Mouse (Mus musculus) urinary bladder, postnatal 10 days (tissue): ENCODE results near the gene Cyyr1.
"Not testable (repeated sequence)": the region's sequence is repeated elsewhere in the genome, so short reads cannot be mapped to it uniquely, and the experiment has no call there.

Experiments used
- DNase-seq: peaks from one replicate; pipeline ENCODE4 v3.0.0; 2022; ENCODE audit warnings: low spot score

The Cyyr1 gene

DNA sequence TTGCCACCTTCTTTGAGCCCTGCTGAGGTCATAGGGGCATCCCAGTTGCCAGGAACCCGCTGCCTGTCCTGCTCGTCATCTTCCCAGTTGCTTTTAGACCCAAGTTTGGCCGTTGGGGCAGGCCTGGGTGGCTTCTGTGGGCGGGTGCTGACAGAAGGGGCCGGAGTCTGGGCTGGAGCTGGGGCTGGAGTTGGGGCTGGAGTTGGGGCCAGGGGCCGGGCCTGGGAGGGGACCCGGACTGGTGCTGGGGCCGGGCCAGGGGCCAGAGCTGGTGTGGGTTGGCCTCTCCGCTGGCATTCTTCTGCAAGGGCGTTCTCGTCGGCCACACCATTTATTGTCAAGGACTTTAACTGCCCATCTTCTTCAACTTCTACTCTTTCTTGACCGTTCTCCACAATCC, at the start of gene Cyyr1:
Cyyr1 (minus strand) TSS at position 101 of the 400 bp plus-strand sequence.
- DNase-seq, result not testable (repeated sequence)

DNA sequence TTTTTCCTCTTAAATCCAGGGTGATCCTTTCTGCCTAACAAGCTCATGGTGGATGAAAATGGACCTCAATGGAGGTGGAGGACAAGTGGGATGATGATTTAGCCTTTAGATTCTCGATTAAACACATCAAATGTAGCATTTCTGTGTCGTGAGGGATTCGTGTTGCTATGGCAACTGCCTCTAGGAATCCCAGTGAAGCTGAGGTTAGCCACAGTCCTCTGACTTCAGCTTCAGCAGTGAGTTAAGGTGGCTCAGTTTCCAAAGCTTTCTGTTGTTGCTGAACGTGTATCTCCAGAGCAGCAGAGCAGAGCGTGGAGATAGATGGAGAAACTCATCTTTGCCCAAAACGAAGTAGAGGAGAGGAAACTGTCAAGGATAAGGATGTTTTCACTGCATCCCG, 35.6 kb upstream of the Cyyr1 start:
- DNase-seq, result no peak

DNA sequence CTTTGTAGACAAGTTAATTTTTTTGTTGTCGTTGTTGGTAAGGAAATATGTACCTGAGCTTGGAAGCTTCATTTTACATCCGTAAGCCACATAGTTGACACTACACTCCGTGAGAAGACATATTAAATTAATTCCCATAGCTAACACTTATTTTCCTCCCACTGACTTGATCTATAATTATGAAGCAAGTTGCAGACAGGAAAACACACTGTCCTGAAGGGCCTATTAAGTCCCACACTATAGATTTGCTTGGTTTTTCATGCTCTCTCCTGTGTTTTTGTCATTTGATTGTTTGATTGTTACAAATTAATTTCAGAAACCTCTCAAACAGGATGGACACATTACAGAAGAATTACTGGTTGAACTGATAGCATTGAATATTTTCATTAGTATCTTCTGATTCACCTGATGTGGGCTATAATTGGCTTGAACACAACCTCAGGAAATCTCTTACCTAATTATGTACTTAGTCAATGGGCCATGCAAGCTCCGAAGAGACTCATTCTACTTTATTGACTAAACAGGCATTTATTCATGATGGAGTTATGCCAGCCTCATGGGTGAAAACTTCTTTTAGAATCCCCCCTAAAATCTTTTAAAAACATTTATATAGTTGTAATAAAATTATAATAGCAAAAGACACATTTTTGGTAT, 34.5 kb upstream of the Cyyr1 start:
- no peak for DNase-seq

DNA sequence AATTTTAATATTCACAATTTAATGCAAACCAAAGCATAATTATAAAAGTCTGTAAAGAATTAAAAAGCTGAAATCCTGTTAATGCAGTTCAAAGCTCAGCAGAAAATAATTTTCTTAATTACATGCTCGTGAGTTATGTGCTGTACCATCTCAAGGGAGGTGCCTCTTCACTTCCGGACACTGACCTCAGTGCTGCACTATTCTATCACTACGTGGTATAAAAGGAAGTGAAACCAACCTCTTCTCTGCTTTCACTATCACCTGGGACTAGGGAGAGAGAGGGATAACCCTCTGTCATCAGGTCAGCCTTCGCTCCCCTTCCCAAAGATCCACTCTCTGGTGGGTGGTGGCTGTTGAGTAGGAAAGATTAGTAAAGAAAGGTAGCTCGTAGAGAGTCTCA, 13.3 kb upstream of the Cyyr1 start:
- DNase-seq, result no peak

DNA sequence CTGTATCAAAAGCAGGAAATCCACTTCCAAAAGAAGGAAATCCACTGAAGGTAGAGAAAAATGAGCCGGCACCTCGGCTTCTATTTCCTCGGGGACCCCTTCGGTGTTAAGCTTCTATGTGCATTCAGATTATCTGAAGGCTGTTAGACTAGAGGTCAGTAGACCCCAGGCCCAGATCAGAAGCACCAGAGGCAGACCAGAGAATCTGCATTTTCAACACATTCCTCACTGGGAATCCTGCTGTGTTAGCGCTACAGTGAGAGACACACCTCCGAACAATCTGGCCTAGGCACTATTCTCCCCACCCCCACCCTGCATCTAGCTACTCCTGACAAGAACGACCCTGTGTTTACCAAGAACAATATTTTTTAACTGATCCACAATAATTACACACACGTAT, 641 bp upstream of the Cyyr1 start:
- DNase-seq, result no peak

DNA sequence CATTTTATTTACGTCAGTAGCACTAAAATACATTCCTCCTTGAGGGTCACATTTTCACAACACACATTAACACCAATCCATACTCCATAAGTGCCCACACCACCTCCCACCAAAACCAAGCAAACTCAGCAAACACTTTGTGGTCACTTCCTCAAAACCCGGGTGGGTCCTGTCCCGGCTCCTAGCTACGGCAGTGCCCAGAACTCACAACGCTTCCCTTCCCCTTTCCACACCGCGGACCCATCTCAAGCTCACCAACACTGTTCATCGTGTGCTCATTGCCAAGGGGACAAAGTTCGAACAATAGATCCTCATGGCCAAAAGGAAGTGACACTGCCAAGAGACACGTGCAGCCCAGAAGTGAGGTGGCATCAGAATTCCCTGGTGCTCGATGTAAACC, 1.2 kb downstream of the Cyyr1 start:
- not testable (repeated sequence) for DNase-seq

DNA sequence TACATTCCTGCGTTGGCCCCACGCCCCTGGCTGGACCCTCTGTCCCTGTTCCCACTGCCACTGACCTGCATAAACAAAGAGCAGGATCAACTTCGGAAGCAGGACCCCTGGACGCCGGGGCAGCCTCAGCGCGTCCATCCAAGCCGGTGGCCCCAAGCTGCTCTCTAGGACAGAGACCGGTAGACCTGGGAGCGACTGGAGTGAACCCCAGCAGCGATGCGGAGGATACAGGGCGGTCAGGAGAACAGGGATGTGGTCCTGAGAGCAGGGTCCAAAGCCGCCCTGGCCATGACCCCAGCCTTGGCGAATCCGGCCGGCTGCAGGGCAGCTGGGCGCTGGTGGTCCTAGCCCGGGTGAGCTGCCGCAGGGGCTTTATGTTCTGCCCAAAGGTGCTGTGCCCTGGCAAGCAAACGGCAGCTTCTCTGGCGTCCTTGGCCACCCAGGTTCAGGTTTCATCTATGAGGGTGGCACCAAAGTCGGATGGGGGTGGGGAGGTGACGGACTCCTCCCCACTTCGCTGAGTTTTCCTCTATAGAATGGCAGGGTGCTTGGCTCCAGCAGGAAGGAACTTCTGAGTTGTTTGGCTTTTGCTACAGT, 3.1 kb downstream of the Cyyr1 start:
- DNase-seq, result no peak

DNA sequence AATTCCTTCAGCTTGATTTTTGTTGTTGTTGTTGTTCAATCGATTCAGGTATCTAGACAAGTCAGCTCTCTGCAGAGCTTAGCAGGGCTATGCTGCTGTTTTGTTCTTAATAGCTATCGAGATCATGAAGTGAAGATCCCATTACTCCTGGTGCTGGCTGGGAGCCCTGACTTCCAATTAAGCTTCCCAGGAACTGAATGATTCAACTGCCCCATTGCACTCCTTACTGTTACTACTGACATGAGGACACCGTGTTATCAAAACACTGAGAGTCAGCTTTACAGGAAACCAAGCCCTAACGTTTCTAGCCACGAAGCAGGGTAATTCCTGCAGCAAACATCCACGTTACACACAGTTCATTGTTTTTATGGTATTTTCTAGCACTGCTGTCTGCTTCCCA, 6.7 kb downstream of the Cyyr1 start:
- no peak for DNase-seq

DNA sequence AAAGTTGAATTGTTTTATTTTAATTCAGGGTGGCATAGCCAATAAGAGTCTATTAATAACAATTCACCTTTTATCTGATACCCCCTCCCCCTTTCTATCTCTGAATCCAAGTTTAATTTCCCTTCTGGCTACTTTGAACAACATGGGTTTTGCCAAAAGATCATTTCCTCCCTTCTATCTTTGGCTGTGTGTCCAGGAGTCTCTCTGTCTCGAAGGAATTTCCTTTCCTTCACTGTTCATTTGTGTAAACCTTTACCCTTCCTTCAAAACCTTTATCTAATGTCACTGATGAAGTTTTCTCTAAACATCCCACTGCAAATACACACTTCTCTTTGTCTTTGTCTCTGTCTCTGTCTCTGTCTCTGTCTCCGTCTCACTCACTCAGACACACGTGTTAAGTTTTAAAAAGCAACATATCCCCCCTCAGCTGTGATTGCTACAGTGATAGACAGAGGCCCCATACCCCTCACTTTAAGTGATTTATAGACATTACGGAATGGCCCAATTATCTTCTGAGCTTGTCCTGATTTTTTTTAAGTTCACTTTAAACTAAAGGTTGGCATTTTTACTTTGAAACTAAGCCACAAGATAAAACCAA, 11.4 kb downstream of the Cyyr1 start:
- no peak for DNase-seq

DNA sequence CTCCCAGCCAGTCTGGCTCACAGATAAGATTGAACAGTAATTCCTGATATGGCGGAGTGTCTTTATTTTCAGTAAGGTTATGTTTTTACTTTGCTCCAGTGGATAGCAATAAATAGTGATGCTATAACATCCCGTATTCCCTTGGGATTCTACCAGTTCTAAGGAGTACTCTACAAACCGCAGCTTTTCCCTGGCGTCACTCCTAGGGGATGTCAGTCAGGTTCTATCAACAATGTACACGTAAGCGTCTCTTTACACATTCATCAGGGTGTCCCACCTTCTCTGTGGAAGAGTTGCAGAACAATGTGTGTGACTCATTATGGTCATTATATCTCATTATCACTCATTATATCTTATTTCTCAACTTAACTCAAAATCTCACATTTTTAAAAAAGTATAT, 12.2 kb downstream of the Cyyr1 start:
- DNase-seq, result no peak

DNA sequence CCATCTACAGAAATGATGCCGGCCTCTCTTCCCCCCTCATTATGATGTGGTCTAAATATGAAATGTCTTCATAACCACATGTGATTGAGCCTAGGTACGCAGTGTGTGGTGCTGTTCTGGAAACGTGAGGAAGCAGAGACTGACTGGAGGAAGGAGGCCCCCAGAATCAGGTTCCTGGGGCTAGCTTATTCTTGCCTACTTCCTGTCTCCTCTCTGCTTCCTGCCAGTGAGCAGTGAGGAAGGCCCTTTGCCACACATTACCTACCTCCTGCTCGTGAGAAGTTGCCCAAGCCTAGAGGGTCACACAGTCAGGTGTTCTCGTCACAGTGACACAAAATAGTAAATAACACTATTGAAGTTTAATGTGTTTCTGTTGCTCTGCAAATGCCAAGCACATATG, 14.8 kb downstream of the Cyyr1 start:
- DNase-seq, result no peak

DNA sequence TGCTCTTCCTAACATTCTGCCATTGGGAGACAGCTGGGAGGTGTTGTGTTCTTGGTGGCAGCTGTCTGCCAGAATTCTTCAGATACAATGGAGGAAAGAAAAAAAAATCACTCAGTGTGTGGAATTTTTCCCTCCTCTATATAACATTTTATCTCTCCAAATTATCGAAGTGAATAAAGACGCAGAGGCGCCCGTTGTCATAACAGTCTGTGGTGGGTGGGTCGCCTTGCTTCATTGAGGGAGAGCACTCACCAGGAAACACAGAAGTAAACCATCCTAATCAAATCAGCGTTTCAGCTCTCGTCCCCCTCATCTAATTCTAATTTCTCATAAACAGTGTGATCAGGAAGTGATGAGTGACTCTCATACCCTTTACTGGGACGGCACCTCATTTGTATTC, 17.1 kb downstream of the Cyyr1 start:
- no peak for DNase-seq

DNA sequence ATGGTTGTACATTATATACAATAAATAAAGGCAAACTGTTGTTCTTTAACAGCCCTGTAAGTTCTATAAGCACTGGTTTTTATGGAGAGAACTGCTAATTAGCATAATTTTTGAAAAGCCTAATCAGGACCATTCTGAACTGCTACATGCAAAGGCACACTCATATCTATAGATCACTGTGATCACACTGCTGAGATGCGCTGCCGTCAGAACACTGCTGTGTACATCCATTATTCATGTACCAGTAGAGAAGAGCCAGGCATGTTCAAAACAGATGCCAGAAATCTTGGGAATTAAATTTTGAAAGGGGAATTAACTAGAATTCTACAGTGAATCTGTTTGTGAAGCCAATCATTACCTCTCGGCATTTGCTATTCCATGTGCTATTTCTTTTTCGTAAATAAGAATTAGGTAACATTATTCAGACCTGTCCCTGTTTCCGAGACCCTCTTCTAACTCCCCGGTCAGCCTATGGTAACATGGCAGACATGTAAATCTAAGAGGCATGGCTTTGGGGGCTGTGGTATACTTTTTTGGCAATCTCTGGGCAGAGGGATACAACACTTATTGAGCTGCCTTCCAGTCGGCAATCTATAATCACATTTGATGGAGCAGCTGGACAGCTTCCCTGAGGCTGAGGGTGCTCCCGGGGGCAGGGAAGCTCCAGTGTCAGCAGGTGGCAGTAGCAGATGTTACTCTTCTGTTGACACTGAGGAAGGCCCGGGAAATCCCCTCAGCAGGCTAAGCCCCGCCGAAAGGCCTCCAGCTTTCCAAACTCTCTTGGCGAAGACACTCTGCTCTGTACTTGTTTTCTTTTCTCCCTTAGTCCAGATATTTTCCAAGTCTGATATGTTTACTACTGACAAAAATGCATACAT, 25.2 kb downstream of the Cyyr1 start:
- DNase-seq, result no peak

DNA sequence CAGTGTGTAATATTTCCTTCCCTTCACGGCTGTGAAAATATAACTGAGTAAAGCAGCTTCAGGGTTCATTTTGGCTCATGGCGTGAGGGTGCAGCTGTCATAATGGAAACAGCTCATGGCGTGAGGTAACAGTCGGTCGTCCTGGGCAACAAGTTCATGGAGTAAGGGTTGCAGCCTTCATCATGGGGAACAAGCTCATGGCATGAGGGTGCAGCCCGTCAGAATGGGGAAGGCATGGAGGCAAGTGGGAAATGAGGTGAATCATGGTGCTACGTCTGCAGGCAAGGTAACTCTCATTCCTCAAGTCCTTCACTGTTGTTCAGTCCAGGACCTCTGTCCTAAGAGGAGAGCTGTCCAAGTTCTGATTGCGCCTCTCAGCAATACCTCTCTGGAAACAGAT, 28.6 kb downstream of the Cyyr1 start:
- DNase-seq, result no peak

DNA sequence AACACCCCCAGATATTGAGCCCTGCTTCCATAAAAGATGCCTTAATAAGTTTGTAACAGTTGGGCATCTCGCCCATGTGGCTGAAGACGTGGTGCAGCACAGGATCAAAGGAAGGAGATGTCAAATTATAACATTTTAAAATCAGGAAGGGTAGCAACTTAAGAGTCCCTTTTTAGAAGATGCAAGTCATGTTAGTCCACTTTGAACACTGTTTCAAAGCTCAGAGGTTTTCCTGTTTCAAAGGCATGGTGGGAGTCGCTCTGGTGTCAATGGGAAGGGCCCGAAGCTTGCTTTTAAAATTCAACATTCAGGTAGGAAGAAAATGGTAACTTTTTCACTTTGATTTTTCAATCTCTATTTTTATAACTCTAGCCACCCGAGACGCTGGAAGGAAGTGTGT, 45.9 kb downstream of the Cyyr1 start:
- no peak for DNase-seq

DNA sequence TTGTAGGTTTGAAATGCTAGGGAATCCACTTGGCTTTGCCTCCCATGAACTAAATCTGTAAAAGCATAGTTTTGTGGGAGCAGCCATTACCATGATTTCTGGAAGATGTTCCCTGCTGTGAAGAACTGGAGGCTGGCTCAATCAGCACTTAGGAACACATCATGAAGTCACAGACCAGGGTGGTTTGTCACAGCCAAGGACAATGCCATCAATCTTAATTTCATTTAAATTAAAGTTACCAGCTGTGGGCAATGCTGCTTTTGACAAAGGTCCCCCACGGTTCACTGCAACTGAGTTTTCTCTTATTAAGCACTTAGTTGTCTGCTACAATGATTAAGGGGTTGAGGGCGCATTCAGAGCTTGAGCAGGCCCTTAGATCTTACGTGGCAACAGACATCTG, 48.1 kb downstream of the Cyyr1 start:
- no peak for DNase-seq

DNA sequence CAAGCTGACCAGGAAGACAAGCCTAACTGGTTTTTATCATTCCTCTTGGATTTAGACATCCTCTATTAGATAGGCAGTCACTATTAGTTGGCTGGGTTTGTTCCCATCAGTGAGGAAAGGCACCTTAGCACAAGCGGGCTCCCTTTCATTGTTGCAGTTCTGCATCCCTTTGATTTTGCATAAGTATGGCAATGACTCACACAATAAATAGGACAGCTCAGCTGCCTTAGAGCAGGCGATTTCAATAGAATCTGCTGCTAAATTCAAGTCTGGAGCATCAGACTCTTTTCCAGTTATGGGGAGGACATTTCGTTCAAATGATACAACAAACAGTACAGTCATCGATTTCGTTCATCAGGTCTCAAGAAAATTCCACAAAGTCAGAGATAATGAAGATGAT, 49.8 kb downstream of the Cyyr1 start:
- DNase-seq, result no peak

DNA sequence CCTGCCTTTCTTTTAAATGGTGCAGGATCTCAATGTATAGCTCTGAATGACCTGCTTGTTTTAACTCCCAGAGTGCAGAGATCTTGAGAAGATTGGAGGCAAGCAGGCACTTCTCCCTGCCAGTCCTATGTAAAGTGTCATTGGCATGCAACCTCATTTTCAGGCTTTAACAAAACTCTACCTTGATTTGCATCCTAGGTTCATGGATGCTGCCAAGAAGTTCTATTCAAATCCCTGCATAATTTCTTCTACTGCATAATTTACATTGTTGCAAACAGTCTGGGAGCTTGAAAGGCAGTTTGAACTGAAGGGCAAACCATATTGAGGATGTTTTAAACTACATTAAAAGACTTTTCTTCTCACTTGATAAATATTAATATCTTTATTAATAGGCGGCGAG, 57.4 kb downstream of the Cyyr1 start:
- no peak for DNase-seq

DNA sequence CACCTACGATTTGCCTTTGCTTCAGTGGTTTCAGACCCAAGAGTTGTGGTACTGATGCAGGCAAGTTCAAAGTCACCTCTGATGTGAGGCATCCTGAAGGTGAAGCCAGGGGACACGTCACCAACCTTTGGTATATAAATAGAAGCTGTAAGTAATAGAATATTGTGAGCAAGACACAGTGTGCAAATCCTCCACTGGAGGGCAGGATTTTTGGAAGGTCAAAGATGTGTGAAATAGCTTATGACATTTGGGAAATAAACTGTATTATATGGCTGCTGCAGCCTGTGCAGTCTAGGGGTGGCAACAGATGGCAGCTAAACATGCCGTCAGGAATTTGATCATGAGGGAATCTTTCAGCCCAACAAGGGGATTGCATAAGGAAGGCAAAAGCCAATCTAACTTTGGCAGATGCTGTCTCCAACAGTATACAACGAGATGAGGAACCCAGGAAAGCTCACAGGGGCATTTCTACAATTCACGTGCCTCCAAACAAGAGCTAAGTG, 65.0 kb downstream of the Cyyr1 start:
- no peak for DNase-seq

DNA sequence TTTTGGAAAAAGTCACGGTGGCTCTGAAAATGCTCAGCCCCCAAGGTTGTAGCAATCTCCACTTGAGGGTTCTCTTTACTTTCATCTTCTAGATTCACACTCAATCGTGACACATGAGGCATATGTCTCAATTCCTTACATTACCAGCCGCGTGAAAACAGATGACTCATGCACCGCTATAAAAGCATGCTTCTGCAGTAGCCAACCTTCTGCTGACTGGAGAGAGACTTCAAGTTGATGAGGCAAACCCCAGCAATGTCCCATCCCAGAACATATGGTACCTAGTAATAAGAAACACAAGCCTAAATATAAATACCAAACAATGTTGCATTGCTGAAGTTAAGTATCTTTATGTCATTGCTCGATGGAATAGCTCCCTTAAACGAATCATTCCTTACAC, 65.9 kb downstream of the Cyyr1 start:
- DNase-seq, result no peak

DNA sequence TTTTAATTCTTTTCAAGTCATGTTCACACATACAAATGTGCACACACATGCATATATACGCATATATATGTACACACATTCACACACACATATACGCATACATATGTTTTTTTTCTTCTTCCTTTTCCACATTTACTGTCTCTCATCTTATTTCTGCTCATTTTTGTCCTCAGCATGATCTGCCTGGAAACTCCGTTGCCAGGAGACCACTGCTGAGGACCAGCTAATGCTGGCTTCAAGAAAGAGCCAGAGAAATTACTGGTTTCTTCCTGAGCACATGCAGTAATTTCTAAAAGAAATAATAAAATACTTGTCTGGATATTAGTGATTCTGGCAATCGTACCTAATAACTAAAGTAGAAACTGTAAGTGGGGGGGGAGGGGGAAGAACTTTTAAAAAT, 68.6 kb downstream of the Cyyr1 start:
- no peak for DNase-seq

DNA sequence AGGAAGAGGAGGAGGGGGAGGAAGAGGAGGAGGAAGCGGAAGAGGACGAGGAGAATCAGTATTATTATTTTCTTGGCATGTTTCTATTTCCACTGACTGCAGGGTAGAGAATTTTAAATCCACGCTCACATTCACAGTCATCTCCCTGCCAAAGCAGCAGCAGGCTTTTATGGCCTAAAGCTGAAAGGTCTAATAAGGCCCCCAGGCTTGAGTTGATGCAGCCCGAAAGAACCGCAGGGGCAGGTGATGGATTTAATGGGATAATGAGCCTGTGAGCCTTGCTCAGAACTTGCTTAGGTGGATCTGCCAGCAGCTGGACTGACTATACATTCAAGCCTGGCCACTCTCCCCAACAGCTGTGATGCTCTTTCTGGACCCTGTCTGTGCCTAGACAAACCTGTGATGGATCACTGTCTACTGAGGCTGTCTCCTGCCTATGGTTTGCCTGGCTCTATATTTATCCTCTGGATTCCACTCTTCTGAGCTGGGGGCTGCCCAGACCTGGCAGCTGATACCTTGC, 78.6 kb downstream of the Cyyr1 start:
- no peak for DNase-seq

DNA sequence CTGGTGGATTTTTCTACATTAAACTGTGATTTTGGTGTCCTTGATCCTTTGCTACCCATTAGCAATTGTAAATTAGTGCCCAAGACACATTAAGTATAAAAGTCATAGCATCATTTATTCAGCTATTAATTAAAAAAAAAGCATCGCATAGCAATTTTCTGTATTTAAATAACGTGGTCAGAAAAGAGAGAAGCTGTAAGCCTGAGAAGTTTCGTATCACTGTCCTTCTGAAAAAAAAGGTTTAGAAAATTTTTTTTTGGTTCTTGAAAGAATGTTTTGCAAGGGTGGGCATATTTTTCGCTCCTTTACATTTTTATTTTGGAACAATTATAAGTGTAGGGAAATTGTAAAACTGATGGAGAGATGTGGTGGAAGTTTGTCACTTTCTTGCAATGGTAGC, 83.1 kb downstream of the Cyyr1 start:
- DNase-seq, result no peak
